Mouse (Mus musculus) neural tube, embryonic 13.5 days (tissue): ENCODE data around the gene Retsat. TPM values are rescaled to one million over a fixed set of nuclear protein-coding genes. Genes with fewer than 3 reads are reported as not detected.

Source experiments
- ATAC-seq: fragments of 200-750 bp; cut with Nextera tagmentation; 2 replicates; pipeline ENCODE4 v1.8.0; 2017; ENCODE audit warnings: low read depth, mild to moderate bottlenecking, moderate TSS enrichment, moderate library complexity
- H3K27ac ChIP-seq: fragments of 300-500 bp; sonication (generic); replicated peaks from 2 replicates; pipeline ENCODE4 v1.5.1; 2015; ENCODE audit warnings: moderate library complexity, mild to moderate bottlenecking, inconsistent platforms
- H3K27me3 ChIP-seq: fragments of 300-500 bp; sonication (generic); 2 replicates; pipeline ENCODE4 v1.6.1; 2015; ENCODE audit warnings: mild to moderate bottlenecking, inconsistent platforms
- H3K36me3 ChIP-seq: fragments of 300-500 bp; sonication (generic); 2 replicates; pipeline ENCODE4 v1.6.1; 2015; ENCODE audit warnings: mild to moderate bottlenecking, inconsistent platforms
- H3K4me1 ChIP-seq: fragments of 300-500 bp; sonication (generic); replicated peaks from 2 replicates; pipeline ENCODE4 v1.6.1; 2015; ENCODE audit warnings: inconsistent platforms
- H3K4me2 ChIP-seq: fragments of 300-500 bp; sonication (generic); 2 replicates; pipeline ENCODE4 v1.6.1; 2015; ENCODE audit warnings: inconsistent platforms, mild to moderate bottlenecking, moderate library complexity
- H3K4me3 ChIP-seq: fragments of 300-500 bp; sonication (generic); 2 replicates; pipeline ENCODE4 v1.5.1; 2015; ENCODE audit warnings: mild to moderate bottlenecking, inconsistent platforms
- H3K9ac ChIP-seq: fragments of 300-500 bp; sonication (generic); 2 replicates; pipeline ENCODE4 v1.6.1; 2015; ENCODE audit warnings: moderate library complexity, mild to moderate bottlenecking, inconsistent platforms
- H3K9me3 ChIP-seq: fragments of 300-500 bp; sonication (generic); 2 replicates; pipeline ENCODE4 v1.6.1; 2016; ENCODE audit warnings: inconsistent platforms
- WGBS: fragments of 180-500 bp; shearing (Covaris S2); methylation state at CpG from one replicate; pipeline ENCODE4 v1.1.7; 2015; 5-methylcytosine and 5-hydroxymethylcytosine counted together
- polyA plus RNA-seq: library from polyadenylated mRNA; unstranded; fragments of >200 nt; fragmentation: Nextera tagmentation; extraction: Ambion mirVana; gene quantifications from 2 replicates; pipeline ENCODE4 v1.2.1, GENCODE M21; 2015

Retsat gene
- polyA plus RNA-seq, 1 experiment from 2014 or later = 5.3 TPM

DNA sequence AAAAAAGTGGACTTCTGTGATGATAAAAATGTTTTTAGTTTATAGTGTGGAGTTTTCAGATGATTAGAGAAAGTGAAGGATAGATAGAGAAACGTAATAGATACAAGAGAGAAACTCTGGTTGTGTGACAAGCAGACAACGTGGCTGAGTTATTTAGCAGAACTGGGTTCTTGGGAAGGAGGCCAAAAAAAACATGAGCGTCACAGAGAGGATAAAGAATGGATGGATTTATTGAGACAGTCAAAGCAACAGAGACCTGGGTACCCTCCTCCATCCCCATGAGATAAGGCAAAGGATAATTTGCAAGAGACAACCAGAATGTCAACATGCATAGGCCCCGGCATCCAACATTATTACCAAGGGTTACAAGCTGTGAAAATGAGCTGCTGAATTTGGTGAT, 12.0 kb downstream of the Retsat start:
- Histone ChIP-seq H3K9ac (no peak overlapping the region), H3K9me3 (no peaks in the 10 kb centered on the region), H3K4me1 (peaks cover 21% of the 10 kb centered on the region), H3K27ac (no peak overlapping the region), H3K4me3 (no peak overlapping the region), H3K4me2 (no peak overlapping the region), H3K27me3 (no peaks in the 10 kb centered on the region), H3K36me3 (peaks cover 75% of the 10 kb centered on the region)
- 86% methylated on average over 4 of the region's 4 CpGs for WGBS
- no peak for ATAC-seq

DNA sequence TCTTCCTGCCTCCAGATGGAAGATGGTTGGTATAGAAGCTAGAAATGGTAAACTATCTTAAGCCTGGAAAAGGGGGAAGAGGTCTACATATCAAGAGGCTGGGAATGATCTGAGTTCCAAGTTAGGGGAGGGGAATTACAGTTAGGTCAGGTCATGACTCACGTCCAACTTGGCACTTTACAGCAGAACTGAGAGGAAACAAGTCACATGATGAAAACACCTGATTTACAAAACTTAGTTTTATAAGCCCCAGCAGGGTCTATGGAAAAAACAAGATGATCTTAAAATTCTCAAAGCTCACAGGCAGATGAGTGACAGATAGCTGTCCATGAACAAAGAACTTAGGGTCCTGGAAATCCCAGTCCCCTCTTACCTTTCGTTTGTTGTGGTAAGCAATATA, 16.9 kb downstream of the Retsat start:
- Histone ChIP-seq H3K4me1 (peaks cover 39% of the 10 kb centered on the region), H3K27me3 (no peaks in the 10 kb centered on the region), H3K4me3 (peak overlapping the region; percentile 82), H3K9ac (peak overlapping the region; percentile 92), H3K27ac (no peak overlapping the region), H3K4me2 (peak overlapping the region; percentile 93), H3K36me3 (peaks cover 32% of the 10 kb centered on the region), H3K9me3 (no peaks in the 10 kb centered on the region)
- WGBS = 67% methylated on average over 2 of the region's 2 CpGs
- no peak for ATAC-seq

DNA sequence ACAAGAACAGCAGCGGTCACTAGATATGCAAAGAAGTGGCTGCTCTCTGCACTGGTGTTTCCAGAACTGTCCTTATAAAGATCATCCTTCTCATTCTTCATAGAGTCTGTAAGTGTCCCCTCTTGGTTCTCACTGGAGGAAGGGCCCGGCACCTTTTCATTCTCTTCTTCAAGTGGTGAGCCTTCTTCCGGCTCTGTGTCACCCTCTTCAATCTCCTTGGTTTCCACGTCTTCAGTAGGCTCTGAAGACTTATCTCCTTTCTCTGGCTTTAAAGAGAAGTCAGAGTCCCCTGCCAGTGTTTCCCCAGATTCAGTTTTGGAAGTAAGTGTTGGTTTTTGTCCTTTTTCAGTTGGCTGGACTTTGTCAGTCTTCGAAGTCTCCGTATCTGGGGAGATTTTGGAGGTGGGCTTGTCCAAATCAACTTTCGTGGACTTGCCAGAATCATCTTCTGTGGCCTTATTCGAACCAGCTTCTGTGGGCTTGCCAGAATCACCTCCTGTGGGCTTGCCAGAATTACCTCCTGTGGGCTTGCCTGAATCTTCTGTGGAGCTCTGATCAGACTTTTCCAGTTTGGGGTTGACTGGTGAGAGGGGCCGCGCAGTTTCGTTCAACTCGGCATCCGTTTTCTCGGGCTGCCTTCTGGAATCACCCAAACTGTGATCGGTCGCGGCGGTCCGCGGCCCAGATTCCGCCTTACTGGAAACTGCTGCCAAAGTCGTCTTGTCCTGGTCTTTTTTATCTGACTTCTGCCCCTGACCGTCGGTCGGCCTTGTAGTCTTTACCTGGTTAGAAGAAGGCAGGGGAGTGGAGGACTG, 17.5 kb downstream of the Retsat start:
- Histone ChIP-seq H3K4me1 (peaks cover 39% of the 10 kb centered on the region), H3K4me3 (peak overlapping the region; percentile 82), H3K9me3 (no peaks in the 10 kb centered on the region), H3K27me3 (no peaks in the 10 kb centered on the region), H3K27ac (no peak overlapping the region), H3K4me2 (peak overlapping the region; percentile 93), H3K36me3 (peaks cover 26% of the 10 kb centered on the region), H3K9ac (peak overlapping the region; percentile 92)
- peak; percentile 17 for ATAC-seq
- WGBS = 30% methylated on average over 25 of the region's 25 CpGs

DNA sequence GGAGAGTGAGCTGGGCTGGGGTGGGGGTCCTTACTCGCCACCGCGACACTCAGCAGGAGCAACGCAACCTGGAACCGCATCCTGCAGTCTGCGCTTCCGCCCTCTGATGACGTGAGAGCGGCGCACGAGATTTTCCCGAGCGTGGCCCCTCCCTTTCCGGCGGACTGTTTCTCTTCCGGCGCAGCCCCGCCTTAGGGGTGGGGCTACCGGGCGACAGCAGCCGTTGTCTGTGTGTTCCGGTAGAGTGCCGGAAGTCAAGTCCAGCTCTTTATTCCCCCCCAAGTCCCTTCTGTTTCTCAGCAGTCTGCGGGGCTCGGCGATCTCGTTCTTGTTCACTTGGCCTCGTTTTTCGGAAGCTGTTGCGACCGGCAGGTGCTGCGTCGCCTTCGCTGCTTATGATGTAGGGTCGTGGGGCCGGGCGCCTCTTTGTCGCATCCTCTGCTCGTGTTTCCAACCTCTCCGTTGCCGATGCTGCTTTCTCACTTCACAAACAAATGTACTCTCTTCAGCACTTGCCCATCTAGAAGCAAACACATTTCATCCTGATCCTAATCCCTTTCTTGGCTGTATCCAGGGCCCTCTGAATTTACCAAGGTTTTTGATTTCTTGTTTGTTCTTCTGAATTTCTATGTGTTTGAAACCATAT, 18.5 kb downstream of the Retsat start, which contains the start of gene Tgoln1:
TSS of gene Tgoln1 (minus strand) at position 358 of the 646 bp plus-strand sequence.
- WGBS = under 1% methylated on average over 41 of the region's 41 CpGs
- peak; percentile 98 for ATAC-seq
- peaks cover 16% of the 10 kb centered on the region for H3K36me3 ChIP-seq
- H3K9me3 ChIP-seq = no peaks in the 10 kb centered on the region
- H3K27ac ChIP-seq = peak within 1 kb of the TSS; percentile 95
- peaks cover 39% of the 10 kb centered on the region for H3K4me1 ChIP-seq
- H3K4me3 ChIP-seq = peak within 1 kb of the TSS; percentile 82
- no peaks in the 10 kb centered on the region for H3K27me3 ChIP-seq
- peak within 1 kb of the TSS; percentile 92 for H3K9ac ChIP-seq
- H3K4me2 ChIP-seq = peak within 1 kb of the TSS; percentile 93

DNA sequence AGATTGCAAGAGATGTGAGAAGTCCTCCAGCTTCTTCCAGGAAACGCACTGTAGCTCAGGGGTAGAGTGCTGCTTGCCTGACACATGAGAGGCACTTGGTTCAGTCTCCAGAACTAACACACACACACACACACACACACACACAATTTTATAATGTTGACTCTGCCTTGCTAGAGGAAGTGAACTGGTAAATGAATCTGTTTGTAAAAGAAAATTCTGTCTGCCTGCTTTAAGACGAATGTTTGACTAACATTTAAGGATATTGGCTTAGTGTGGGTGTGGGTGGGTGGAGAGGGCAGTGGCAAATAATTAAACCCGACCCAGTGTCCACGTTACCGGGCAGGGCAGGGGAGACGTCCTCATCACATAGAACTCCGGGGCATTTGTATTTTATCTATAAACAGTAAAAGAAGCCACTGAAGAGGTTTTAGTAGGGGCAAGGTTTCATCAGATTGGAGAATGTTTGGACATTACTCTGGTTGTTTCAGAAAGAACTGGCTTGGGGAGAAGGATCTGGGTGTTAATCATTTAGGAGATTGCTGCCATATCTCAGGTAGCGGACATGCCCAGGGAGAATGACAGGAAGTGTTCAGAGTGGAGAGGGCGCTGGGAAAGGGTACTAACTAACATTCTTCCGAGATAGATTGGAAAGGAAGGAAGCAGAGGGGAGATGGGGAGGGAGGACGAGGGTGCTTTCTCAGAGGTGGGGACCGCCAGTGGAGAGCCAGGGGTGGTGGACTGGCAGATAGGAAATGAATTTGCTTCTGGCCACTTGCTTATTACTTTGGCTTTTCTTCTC, 21.7 kb downstream of the Retsat start:
- no peak overlapping the region for H3K4me3 ChIP-seq
- no peak overlapping the region for H3K9ac ChIP-seq
- no peaks in the 10 kb centered on the region for H3K27me3 ChIP-seq
- H3K9me3 ChIP-seq = no peaks in the 10 kb centered on the region
- WGBS = 63% methylated on average over 12 of the region's 12 CpGs
- ATAC-seq = no peak
- H3K4me2 ChIP-seq = no peak overlapping the region
- peaks cover 21% of the 10 kb centered on the region for H3K4me1 ChIP-seq
- no peaks in the 10 kb centered on the region for H3K36me3 ChIP-seq
- no peak overlapping the region for H3K27ac ChIP-seq

DNA sequence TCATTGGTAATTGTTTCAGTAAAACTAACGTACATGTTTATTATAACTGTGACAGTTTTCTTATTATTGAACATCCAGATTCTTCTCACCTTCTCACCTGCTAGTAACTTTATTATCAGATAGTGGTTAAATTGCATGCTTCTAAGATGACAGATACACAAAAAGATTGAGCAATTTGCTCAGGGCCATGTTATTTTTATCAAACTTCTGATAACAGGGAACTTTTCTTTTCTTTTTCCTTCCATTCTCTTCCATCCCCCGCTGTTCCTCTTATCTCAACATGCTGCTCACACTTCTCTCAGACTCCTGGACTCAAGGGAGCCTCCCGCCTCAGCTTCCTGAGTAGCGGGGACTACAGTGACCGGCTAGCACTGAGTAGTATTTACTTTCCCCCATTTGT, 22.6 kb downstream of the Retsat start:
- Histone ChIP-seq H3K27me3 (no peaks in the 10 kb centered on the region), H3K9me3 (no peaks in the 10 kb centered on the region), H3K4me1 (peaks cover 12% of the 10 kb centered on the region), H3K9ac (no peak overlapping the region), H3K4me3 (no peak overlapping the region), H3K4me2 (no peak overlapping the region), H3K36me3 (no peaks in the 10 kb centered on the region), H3K27ac (no peak overlapping the region)
- 93% methylated on average over 5 of the region's 5 CpGs for WGBS
- no peak for ATAC-seq

DNA sequence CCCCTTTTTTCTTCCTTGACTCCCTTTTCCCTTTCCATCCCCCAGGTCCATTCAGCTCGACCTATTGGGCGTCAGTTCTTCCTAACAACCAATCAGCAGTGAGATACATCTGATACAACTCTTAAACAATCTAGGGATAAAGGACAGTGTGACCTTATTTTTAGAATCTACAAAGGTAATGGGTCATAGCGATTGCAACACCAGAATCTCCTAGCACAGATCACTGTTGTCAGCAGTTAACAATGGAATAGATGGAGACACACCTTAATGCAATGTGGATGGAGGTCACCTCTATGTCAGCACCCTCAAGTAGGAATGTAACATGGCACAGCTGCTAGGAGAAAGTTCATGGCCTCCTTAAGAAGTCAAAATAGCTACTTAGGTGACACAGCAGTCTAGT, 24.6 kb downstream of the Retsat start:
- 0 out of 2 replicates have a peak, but pooled peaks cover 5% of the 10 kb centered on the region for H3K36me3 ChIP-seq
- H3K27me3 ChIP-seq = no peaks in the 10 kb centered on the region
- no peak overlapping the region for H3K4me3 ChIP-seq
- no peak overlapping the region for H3K27ac ChIP-seq
- no peaks in the 10 kb centered on the region for H3K9me3 ChIP-seq
- no peak overlapping the region for H3K9ac ChIP-seq
- WGBS = 40% methylated on average over 3 of the region's 3 CpGs
- peaks cover 1% of the 10 kb centered on the region; the same call in 1 of the 2 replicates for H3K4me1 ChIP-seq
- no peak overlapping the region for H3K4me2 ChIP-seq
- no peak for ATAC-seq

DNA sequence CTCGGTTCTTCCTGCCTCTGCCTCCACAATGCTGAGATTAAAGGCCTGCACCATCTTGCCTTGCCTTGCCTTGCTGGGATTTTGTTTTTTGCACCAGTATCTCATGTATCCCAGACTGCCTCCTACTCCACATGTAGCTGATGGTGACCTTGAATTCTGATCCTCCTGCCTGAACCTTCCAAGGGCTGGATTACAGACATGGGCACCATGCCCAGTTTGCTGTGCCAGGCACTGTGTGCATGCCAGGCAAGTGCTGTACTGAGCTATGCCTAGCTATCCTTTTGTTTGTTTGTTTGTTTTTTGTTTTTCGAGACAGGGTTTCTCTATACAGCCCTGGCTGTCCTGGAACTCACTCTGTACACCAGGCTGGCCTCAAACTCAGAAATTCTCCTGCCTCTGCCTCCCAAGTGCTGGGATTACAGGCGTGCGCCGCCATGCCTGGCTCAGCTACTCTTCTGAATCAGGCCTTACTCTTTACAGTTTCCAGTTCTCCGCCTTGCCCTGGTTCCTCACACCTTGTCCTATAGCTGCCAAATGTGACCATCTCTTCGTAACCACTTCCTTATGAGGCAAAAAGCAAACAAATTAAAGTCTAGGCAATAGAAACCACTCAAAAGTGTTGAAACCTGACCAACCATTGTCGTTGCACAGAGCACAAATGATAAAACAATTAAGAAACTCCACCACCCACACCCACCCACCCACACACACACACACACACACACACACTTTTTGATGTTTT, 25.6 kb downstream of the Retsat start:
- no peak for ATAC-seq
- WGBS = 85% methylated on average over 8 of the region's 8 CpGs
- Histone ChIP-seq H3K4me2 (no peak overlapping the region), H3K4me1 (no peaks in the 10 kb centered on the region), H3K9me3 (no peaks in the 10 kb centered on the region), H3K36me3 (0 out of 2 replicates have a peak, but pooled peaks cover 6% of the 10 kb centered on the region), H3K27me3 (no peaks in the 10 kb centered on the region), H3K4me3 (no peak overlapping the region), H3K27ac (no peak overlapping the region), H3K9ac (no peak overlapping the region)

DNA sequence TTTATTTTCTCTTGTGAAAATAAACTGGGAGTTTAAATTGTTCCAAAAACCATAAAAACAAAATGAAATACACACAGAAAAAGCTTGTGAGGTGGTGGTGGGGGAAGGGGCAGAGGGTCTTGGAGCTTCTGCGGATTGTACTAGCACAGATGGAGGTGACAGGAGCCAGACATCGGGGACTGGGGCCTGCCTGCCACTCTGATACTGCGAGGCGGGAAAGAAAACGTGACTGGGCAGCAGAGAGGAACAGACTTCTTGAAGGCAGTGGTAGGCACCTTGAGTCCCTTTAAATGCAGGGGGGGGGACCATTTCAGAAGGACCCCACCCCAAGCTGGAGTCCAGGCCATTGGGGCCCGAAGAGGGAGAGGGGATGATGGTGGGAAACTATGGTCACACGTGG, 28.1 kb downstream of the Retsat start:
- H3K27me3 ChIP-seq = no peaks in the 10 kb centered on the region
- 87% methylated on average over 7 of the region's 7 CpGs for WGBS

DNA sequence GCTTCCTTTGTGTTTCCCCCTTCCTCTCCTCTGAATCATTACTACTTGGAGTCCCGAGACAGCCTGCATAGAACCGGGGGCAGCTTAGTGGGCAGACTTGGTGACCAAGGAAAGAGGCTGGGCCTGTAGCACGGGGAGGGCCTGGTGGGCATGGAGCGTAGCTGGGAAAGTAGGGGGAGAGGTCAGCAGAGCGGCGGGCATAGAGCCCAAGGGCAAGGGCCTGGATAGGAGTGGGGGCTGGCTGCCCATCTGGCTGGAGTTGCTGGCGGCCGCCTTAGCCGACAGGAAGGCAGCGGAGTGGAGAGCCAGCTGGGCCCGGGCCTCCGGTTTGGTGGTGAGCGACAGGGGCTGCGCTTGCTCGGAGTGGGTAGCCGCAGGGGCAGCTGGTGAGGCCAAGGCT, 29.0 kb downstream of the Retsat start:
- H3K27me3 ChIP-seq = no peaks in the 10 kb centered on the region
- H3K36me3 ChIP-seq = peaks cover 6% of the 10 kb centered on the region; the same call in 1 of the 2 replicates
- H3K27ac ChIP-seq = no peak overlapping the region
- no peaks in the 10 kb centered on the region for H3K4me1 ChIP-seq
- H3K9ac ChIP-seq = no peak overlapping the region
- no peaks in the 10 kb centered on the region for H3K9me3 ChIP-seq
- WGBS = 90% methylated on average over 16 of the region's 16 CpGs
- no peak overlapping the region for H3K4me3 ChIP-seq
- ATAC-seq = no peak
- H3K4me2 ChIP-seq = no peak overlapping the region

More for the DNA sequence above, 28.1 kb downstream of the Retsat start:
- H3K27ac ChIP-seq = no peak overlapping the region
- no peak overlapping the region for H3K9ac ChIP-seq
- no peak overlapping the region for H3K4me3 ChIP-seq
- H3K36me3 ChIP-seq = peaks cover 6% of the 10 kb centered on the region; the same call in 1 of the 2 replicates
- H3K4me2 ChIP-seq = no peak overlapping the region
- no peak for ATAC-seq
- no peaks in the 10 kb centered on the region for H3K9me3 ChIP-seq
- no peaks in the 10 kb centered on the region for H3K4me1 ChIP-seq

DNA sequence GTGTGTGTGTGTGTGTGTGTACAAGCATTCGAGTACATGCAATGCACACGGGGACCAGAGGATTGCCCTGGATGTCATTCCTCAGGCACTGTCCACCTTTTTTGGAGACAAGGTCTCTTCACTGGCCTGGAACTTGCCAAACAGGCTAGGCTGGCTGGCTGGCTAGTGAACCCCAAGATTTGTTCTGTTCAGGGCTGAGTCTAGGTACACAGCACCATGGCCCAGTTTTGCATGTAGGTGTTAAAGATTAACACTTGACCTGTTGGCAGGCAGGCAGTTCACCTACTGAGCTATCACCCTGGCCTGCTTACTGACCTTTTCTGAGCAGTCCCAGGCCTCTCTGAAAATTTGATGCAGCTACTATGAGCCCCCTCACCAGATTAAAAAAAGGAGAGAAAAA, 32.1 kb downstream of the Retsat start:
- H3K36me3 ChIP-seq = peaks cover 6% of the 10 kb centered on the region; the same call in 1 of the 2 replicates
- no peak overlapping the region for H3K27ac ChIP-seq
- H3K9me3 ChIP-seq = no peaks in the 10 kb centered on the region
- WGBS = 83% methylated on average over 2 of the region's 2 CpGs
- H3K4me3 ChIP-seq = no peak overlapping the region
- no peaks in the 10 kb centered on the region for H3K27me3 ChIP-seq
- no peak overlapping the region for H3K4me2 ChIP-seq
- ATAC-seq = no peak
- no peaks in the 10 kb centered on the region for H3K4me1 ChIP-seq
- no peak overlapping the region for H3K9ac ChIP-seq
